Mouse (Mus musculus): Measurements from ENCODE around the gene Spp2.

GRCm38 (mm10) chr1:88463241-88463640, 56.5 kb downstream of the Spp2 start:
- no peak for TF ChIP-seq POLR2A (IDR thresholded peaks at IDR 0.05; ENCODE audit: borderline replicate concordance, extremely low read depth, low read depth, low read length)
- TF ChIP-seq CTCF (IDR thresholded peaks at IDR 0.05; ENCODE audit: insufficient read depth, low read length): no peak
